Mouse (Mus musculus) cortical plate, adult 2 months (tissue): ENCODE results near the gene Ldb1.

Experiments
- CTCF ChIP-seq: fragments of 200-500 bp; IDR thresholded peaks from 2 replicates; pipeline ENCODE4 v1.5.1; 2011; ENCODE audit warnings: mild to moderate bottlenecking, control low read depth, low read length; ENCODE audit not compliant: insufficient read depth; ENCODE audit errors: extremely low read depth
- POLR2A ChIP-seq: fragments of 200-500 bp; IDR thresholded peaks from 2 replicates; pipeline ENCODE4 v1.6.1; 2011; ENCODE audit warnings: mild to moderate bottlenecking, low read length, control low read depth; ENCODE audit not compliant: insufficient read depth; ENCODE audit errors: extremely low read depth

- TF ChIP-seq CTCF (no peak), POLR2A (no peak)
Observed at GRCm38 (mm10) chr19:46041299-46041932, 3.6 kb downstream of the Ldb1 start.
